Comparison of ENCODE assay signal across 8 mouse cellular contexts in the genomic region with DNA sequence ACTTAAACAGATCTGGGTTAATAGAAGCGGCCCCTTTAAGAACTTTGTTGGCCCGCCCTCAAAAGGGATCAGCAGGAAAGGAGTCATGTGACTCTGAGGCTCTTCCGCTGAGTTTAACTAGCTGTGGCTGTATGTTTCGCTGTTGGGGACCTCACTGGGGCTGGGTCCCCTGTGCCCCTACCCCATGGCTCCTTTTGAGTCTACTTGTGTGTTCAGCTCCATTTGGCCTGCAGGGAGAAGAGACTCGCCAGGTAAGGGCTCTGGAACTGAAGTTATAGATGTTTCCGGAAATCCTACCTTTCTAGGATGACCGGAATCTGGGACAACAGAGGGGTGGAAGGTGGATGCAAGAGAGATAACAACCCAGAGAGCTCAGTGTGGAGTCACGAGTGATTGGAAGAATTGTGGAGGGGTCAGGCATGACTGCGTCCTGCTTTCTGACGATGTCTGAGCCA. TPM values are rescaled to one million over a fixed set of nuclear protein-coding genes. Genes with fewer than 3 reads are reported as not detected.
DNase-seq lines count a peak whose midpoint lies in the region; ATAC-seq lines count a peak whose summit lies in the region.

Gene Glmp, plus strand, starts transcription at position 73 of the 455 bp plus-strand sequence.

- peak within 1 kb of the TSS; percentile 74 for H3K9ac ChIP-seq in hindbrain, embryonic 14.5 days

- H3K4me1 ChIP-seq in hindbrain, embryonic 14.5 days (replicated peaks; ENCODE audit: control insufficient read depth, insufficient read depth, low read length): peaks cover 8% of the 10 kb centered on the region; the same call in 1 of the 2 replicates

- peak; percentile 84 for DNase-seq in ZHBTc4 (ENCODE audit: low read depth, low spot score)
- peak; percentile 76 to 80 for DNase-seq in cerebellum, postnatal 14 days
- DNase-seq in gastrocnemius, adult 18-20 months (ENCODE audit: low spot score): peak; percentile 67
- peak; percentile 77 for DNase-seq in hindbrain, embryonic 14.5 days (ENCODE audit: low spot score)
- DNase-seq in left cerebral cortex, adult 11 months (ENCODE audit: low spot score): peak; percentile 49
- DNase-seq in lung, postnatal 36 days: peak; percentile 85
- peak; percentile 63 for DNase-seq in retina, postnatal 7 days (ENCODE audit: low read depth, low spot score)
- DNase-seq in urinary bladder, postnatal 36 days (ENCODE audit: low spot score in 2 of 2): peak; percentile 39 to 62

- H3K36me3 ChIP-seq in hindbrain, embryonic 14.5 days (replicated peaks; ENCODE audit: control insufficient read depth, insufficient read depth): peaks cover 54% of the 10 kb centered on the region

- H3K4me2 ChIP-seq in hindbrain, embryonic 14.5 days (replicated peaks): peak within 1 kb of the TSS; percentile 70

- H3K27me3 ChIP-seq in hindbrain, embryonic 14.5 days (ENCODE audit: control insufficient read depth, insufficient read depth, low read length): no peaks in the 10 kb centered on the region

- H3K27ac ChIP-seq in hindbrain, embryonic 14.5 days: no peak within 1 kb of the TSS

- H3K9me3 ChIP-seq in hindbrain, embryonic 14.5 days (ENCODE audit: control insufficient read depth, low read length): no peaks in the 10 kb centered on the region

- peak within 1 kb of the TSS; percentile 60 for H3K4me3 ChIP-seq in hindbrain, embryonic 14.5 days (replicated peaks; ENCODE audit: low read length)

- peak; percentile 82; the same call in 1 of the 2 replicates for ATAC-seq in hindbrain, embryonic 14.5 days (ENCODE audit: low FRiP score)

- WGBS in hindbrain, embryonic 14.5 days: 1% methylated on average over 10 of the region's 10 CpGs

RNA-seq across cellular contexts. Expression of gene Glmp, which starts in this region (rescaled TPM):
- total RNA-seq in gastrocnemius, adult 18-20 months (2021): 10 to 100 TPM; 41.2 to 41.8 TPM
- polyA plus RNA-seq in hindbrain, embryonic 14.5 days (2014; fragmentation: Nextera tagmentation; extraction: Ambion mirVana): 72.7 and 81.3 TPM in 2 replicates
